Mouse (Mus musculus) layer of hippocampus, adult 9-11 months (tissue): ENCODE measurements around the gene Jkamp.
"Not testable (repeated sequence)": the region's sequence is repeated elsewhere in the genome, so short reads cannot be mapped to it uniquely, and the experiment has no call there.

Experiments
- DNase-seq: peaks from one replicate; pipeline ENCODE4 v3.0.0; 2022

The Jkamp gene

DNA sequence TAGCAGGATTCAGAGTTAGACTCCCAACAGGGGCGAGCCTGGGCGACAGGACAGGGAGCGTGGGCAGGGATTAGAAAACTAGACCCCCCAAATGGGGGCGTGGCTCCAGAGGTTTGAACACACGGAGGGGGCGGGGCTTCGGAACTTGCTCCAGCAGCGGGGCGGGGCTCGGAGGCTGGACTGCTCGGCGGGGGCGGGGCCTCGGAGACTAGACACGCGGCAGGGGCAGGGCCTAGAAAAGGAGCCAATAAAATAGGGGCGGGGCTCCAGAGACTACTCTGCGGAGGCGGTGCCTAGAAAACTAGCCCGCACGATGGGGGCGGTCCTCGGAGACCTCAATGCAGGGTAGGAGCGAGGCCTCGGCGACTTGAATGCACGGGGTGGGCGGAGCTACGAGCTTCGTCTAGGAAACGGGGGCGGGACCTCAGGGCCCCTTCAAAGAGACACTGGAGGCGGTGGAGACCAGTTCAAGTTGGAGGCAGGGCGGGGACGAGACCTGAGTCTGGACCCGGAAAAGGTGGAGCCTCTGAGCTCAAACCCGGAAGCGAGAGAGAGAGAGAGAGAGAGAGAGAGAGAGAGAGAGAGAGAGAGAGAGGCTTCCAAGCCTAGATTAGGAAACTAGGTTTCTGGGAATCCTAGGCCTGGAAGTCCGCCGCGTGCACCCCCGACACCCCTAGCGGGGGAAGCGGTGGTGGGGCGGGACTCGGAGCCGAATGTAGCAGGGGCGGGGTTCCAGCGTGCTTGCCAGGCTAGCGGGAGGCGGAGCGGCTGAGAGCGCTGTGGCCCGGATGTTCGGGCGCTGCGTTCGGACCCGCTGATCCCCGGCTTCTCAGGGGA is at the start of gene Jkamp, which contains the start of gene L3hypdh:
Jkamp (plus strand) TSS at position 261 of the 837 bp plus-strand sequence.
L3hypdh (minus strand) TSS at position 111 of the 837 bp plus-strand sequence.
- peak; percentile 100 for DNase-seq

DNA sequence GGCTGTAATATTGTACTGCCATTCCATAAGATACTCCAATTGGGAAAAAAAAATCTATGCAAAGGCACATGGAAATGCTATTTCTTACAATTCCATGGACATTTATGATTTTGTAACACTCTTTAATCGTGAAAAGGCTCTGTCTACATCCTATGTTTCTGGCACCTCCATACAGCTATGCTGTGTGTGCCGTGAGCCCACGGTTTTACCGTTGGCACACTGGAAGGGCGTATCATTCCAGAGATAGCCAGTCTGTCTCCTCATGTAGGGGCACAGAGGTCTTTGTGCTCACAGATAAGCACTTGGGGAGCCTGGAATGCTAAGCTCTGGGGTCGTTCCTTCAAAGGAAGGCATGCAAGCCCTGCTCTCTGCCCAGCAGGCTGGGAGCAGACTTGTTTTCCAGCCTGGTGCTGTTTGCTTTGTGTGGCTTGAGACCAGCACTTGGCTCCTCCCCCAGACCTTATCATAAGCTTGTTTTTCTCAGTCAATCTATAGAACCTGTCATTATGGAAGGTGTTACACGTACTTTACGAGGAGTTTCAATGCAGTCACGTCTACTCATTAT is 49.2 kb upstream of the Jkamp start:
- DNase-seq, result no peak

DNA sequence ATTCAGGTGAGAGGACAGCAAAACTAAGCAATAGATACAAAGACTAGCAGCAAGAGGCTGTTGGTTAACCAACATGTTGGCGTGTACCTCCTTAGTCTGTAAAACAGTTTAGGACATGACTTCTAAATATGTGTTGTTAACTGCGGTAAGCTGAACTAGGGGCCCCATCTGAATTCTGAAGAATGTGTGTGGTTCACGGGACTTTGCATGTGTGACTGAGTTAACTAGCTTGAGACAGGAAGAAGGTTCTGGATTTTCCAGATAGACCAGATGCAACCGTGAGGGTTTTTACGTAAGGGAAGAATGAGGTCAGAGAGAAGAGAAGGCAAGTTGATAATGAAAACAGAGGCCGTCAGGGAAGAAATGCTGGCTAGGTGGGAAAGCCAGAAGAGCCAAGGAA is 48.3 kb upstream of the Jkamp start:
- no peak for DNase-seq

DNA sequence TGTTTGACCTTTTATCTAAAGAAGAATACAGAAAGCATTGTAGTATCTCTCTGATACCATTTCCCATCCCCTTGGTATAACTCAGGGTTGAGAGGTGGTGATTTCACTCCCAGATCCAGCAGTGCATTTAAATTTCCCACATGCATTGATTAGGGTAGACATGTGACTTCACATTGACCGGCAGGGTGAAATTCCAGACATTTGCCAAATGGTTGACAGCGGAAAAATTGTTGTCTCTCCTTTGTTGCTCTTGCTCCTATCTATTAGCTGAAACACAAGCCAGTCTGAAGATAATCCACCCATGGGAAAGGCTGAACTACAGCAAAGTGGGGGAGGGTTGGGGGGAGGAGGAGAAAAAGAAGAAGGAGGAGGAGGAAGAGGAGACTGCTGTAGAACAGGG is 46.5 kb upstream of the Jkamp start:
- DNase-seq, result no peak

DNA sequence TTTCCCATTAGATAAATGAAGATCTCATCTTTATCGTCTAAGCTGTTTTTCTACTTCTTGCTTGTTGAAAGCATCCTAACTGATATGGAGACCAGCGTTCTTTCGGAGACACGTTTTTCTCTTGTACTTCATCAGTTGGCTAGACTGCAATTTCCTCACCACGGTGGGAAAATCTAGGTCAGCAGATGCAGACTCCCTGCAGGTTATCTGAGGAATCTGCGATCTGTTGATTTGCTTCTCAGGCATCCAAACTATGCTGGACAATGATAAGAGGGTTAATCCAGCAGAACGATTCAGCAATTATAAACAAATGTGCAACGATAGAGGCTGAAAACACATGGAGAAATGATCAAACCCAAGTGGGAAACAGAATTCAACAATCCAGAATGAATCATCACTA is 45.9 kb upstream of the Jkamp start:
- no peak for DNase-seq

DNA sequence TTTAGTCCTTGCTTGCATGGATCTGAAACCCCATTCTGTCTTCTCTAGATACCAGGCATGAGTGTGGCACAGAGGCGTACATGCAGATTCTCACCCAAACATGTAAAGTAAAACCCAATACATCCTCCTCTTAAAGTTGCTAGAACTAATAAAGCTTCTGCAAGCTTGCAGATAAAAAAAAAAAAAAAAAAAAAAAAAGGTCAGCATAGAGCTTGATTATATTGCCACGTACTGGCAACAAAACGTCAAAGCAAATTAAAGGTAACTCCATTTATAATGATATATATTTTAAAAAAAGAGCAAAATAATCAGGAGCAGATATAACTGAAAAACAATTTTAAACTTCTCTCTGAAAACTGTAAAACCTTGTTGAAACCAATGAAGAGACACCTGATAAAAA is 44.2 kb upstream of the Jkamp start:
- DNase-seq, result no peak

DNA sequence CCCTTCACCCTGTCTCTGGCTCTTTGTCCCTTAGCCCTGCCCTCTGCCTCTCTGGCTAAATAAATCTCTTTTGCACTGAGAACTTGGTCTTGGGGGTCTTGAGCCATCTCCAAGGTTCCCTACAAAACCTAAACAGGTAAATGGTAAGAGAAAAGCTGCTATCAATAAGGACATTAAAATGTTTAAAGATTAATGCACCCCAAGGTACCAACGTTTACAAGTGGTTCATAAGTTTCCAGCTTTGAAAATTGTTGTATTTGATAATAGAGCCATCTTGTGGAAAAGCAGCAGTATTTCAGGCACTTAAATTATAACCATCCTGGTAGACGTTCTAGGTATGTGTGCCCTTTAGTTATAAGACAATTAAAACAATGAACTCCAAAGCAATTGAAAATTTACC is 37.9 kb upstream of the Jkamp start:
- DNase-seq, result no peak

DNA sequence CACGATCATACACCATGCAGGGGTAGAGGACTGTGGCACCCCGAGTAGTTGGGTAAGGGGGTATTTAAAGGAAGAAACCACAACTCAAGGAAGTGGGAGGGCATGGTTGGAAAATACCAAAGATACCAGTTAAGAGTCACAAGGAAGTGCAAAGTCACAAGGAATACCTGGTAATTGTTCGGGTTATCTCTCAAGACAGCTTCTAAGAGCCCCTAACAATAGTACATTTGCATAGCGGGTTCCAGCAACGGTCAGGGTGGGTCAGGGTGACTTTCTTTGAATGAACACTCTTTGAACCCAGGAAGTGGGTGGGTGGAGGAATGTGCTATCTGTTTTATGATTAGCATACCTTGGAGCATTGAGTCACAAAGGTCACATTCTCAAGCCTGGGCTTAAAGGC is 35.2 kb upstream of the Jkamp start:
- DNase-seq, result not testable (repeated sequence)

DNA sequence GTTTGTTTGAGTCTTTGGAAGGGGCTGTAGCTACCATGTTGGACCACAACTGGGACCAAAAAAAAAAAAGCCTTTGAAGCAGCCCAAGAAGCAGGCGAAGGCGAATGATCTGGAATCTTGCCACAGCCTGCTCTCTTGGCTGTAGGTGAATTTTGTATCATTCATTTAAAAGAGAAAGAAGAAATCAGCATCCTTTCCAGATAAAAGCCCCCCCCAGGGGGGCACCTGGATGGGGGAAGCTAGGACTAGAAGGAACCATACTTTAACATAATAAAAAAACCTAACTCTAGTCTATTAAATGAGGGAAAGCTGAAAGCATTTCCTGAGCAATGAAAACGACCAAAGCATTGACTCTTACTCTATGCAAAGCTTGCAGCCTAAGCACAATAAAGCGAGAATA is 34.6 kb upstream of the Jkamp start:
- no peak for DNase-seq

DNA sequence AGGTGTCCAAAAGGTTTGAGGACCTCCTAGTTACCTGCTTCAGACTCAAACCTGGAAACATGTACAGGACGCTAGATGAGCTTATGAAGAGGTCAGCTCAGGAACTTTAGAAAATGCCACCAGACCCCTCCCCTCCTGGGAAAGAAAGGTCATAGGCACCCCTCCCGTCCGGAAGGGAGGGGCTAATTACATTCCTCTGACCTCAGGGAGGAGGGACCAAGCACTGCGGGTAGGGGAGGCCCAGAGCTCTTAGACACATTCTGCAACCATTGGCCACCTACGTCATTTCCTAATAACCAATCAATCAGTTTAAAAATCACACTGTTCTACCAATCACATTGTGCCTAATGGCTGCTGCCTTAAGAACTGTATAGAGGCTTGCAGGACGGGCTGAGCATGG is 32.8 kb upstream of the Jkamp start:
- no peak for DNase-seq

DNA sequence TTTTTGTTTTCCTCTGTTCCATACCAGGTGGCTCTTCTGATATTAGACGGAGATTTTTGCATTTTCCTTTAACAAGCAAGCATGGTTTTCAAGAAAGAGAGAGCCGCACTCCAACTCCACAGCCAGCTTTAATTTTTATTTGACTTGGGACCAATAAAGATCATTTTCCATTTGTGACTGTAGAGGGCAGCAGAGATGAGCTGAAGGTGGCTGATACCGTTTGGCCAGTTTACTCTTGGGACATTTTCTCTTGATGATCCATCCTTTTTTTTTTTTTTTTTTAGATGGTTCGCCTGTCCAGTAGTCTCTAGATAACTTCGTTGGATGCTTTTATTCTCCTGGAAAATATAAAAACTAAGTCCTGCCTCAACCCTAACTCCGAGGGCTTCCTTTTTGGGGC is 32.1 kb upstream of the Jkamp start:
- no peak for DNase-seq

DNA sequence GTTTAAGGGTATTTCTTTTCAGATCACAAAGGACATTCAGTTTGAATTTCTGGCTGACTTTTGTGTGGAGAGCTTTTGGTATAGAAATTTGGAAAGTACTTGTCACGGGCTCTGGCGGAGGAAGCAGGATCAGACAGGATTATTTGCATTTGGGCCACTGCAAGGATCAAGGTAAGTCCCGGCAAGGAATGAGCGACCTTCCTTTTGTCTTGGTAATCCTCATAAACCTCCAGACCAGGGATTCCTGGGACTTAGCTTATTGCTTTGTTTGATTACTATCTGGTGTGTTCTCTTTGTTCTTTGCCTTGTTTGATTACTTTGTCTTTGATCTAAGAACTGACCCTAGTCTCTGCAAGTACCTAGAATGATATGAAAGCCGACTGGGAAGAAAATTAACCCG is 31.5 kb upstream of the Jkamp start:
- DNase-seq, result no peak

DNA sequence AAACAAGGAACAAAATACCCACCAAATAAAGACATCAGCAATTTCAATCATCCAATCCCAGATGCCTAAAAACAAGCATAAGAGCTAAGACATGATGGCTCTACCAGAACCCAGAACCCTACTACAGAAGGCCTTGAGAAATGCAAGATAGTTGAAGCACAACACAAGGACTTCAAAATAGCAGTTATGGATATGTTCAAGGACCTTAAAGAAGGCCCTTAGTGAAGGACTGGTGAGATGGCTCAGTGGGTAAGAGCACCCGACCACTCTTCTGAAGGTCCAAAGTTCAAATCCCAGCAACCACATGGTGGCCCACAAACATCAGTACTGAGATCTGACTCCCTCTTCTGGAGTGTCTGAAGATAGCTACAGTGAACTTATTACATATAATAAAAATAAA is 27.6 kb upstream of the Jkamp start:
- no peak for DNase-seq

DNA sequence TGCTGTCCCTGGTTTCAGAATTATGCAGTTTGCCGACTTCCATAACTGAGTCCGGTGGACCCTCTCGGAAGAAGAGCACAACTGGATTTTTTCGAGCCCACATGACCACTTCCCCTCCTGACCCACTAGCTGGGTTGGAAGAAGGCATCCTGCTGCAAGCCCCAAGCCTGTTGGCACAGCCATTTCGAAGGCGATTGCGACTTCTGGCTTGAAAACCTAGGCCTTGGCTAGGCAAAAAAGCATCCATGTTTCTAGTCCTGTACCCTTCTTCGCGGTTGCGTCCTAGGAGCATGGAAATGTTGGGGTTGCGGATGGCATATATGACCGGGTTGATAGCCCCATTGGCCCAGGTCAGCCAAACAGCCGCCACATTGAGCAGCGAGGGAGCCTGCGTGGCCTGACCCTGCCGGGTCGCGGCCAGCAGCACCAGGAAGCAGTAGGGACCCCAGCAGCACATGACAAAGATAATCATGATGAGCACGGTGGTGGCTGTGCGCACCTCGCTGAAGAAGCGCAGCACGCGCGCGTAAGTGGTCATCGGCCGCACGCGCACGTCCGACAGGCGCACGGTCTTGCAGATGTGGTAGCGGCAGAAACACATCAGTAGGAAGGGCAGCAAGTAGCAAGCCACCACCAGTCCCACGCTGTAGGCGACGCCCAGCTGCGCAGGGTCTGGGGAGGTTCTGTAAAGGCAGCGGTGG is 15.6 kb upstream of the Jkamp start:
- DNase-seq, result no peak

DNA sequence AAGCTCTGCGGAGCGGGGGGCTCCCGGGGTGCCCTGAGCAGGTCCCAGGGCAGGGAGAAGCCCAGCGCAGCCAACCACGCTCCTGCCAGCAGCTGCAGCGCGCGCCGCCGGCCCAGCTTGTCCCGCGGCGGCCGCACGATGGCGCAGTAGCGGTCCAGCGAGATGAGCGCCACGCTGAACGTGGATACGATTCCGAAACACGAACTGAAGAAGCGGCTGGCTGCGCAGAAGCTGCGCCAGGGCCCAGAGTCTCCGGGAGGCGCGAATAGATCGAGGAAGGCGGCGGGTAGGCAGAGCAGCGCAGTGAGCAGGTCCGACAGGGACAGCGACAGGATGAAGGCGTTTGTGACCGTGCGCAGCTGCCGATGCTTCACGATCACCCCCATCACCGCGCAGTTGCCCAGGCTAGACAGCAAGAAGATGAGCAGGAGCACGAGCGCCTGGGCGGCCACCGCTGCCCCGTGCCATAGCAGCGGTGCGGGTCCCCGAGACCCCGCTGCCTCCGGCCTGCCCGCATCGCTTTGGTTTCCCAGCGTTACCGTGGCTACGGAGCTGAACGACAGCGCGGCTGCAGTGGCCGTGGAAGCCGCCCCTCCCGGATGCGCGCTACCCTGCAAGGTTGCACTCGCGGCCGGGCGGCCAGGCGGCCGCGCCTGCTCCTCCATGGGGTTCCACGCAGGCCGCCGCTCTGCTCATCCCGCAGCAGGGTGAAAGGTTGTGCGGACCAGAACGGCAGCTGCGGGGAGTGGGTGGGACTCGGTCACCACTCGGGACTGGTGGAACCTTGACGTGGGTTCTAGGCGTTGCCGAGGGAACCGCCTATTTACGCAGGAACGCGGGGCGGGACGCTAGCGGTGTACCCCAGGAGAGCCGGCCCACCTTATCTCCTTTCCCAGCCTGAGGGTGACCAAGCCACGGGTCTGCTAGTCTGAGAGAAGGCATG is 14.8 kb upstream of the Jkamp start, which contains the start of gene Gpr135:
Gpr135 (minus strand) TSS at position 799 of the 943 bp plus-strand sequence.
- DNase-seq, result peak; percentile 87

DNA sequence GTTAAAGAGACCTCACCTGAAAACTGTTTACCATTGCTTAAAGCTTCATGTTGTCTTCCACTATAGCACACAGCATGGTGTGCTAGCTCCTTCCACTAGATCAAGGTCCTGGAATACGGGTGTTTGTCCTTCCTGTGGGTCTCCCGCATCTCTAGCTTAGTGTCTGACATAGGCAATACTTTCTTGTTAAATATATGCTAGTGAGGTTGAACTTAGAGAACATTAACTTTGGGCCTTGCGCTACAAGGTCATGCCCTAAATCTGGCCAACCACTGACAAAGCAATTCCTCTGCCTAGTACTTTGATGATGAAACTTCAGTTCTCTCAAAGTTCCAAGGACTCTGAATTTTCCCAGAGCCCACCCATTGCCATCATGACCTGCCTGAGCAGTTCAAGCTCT is 7.1 kb upstream of the Jkamp start:
- DNase-seq, result no peak

DNA sequence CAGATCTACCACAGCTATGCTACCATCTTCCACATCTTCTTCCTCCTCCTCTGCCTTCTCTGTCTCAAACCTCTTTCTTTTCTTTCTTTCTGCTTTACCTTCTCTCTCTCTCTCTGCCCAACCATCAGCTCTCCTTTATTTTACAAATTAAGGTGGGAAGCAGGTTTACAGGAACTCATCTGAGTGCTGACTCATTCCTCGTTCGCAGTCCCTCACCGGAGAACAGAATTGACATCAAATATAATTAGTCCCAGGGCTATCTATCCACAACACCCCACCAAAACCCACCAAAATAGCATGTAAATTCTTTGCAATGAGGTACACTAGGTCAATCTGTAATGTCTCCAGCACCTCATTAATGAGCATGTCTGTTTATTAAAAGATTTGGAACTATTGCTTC is 3.4 kb upstream of the Jkamp start:
- no peak for DNase-seq

DNA sequence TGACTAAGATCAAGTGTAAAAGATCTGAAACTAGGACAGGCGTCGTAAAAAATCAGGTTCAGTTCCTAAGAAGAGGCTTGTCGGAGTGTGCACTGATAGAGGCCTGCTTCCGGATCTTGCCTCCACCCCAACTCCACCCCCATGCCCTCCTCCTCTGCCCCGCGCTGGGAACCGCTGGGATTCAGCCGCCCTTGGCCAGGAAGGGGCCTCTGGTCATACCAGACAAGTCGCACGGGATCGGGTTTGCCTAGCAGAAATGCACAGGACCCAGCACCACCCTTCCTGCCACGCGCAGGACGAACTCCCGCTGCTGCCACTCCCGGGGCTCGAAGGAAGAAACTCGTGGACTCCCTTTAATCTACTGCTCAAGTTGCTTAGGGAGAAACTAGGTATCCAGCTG is 3.0 kb upstream of the Jkamp start:
- DNase-seq, result no peak

DNA sequence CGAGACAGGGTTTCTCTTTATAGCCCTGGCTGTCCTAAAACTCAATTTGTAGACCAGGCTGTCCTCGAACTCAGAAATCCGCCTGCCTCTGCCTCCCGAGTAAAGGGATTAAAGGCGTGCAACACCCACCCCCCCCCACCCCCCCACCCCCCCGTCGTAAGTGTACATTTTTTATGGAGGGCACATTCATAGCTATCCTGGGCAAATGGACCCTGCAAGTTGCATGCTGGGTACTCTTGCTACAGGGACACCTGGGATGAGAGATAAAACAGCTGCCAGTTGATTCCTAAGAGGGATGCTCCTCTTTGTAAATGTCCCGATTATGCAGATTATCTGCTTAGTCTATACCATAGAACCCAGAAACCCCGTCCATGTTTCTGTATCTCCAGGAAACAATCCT is 2.1 kb upstream of the Jkamp start:
- no peak for DNase-seq

DNA sequence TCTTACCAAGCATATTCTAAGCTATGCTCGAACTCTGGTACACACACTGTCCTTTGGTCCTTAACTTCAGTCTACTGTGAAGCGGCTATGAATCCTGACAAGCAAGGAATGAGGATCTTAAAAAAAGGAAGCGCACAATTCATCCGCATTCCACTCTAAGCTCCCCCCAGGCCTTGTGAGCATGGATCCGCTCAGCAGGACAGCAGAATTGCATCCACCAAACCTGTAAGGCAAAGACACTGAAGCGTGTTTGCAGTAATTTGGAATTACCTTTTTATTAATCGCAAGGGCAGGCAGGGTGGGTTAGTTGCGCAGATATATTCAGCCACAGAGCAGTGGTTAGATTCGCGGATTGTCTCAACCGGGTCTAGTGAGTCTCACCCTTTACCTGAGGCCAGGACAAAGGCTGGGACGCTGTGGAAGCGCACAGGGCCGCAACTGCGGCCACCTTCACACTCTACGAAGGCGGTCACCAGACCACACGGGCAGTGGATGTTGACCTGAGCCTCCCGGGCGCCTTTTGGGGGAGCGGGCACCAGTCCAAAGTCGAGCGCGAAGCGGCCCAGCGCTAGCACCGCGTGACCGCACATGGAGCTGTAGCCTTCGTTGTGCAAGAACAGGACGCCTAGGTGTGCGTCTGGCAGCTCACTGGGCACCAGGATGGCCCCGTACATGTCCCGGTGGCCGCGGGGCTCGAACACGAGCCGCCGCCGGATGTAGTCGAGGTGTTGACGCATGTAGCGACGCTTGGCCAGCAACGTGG is 947 bp upstream of the Jkamp start:
- no peak for DNase-seq

DNA sequence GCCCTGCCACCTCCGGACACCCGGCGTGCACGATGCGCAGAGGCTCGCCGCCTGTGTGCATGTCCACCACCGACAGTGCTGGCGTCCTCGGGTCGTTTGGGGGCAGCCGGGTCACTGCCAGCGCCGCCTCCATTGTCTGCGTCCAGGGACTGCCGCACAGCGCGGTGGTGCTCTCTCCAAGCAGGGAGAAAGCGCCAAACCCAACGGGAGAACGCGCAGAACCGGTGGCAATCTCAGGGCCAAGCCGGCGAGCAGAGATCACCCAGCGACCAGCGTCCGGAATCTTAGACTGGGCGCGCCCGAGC is 413 bp upstream of the Jkamp start:
- no peak for DNase-seq

DNA sequence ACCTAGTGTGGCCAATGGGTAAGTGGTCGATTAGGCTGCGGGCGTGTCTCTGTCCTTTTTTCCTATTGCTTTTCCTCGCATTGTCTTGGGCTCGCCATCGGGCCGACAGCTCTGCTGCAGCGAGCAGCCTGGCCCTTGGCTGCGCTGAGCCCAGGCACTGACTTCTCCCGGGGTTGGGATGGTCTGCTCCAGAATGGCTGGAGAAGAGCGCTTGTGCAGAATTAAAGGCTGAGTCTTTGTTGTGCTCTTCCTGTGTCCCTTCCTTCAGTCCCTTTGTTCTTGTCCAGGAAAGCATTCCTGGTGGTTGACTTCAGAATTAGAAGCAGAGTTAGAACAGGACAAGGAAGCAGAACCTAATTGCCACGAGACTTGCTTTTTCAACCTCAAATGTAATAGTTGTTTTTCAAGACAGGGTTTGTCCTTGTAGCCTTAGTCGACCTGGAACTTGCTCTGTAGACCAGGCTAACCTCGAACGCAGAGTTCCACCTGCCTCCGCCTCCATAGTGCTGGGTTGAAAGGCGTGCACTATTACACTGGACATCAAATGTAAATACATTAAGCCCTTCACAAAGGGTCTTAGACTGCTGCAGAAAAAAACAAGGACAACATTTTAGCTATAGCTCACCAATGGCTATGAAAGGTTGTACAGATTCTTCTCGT is 907 bp downstream of the Jkamp start:
- no peak for DNase-seq
